Mouse (Mus musculus) embryonic facial prominence, embryonic 10.5 days (tissue): Measurements from ENCODE around the gene Aff2. TPM values are rescaled to one million over a fixed set of nuclear protein-coding genes. Genes with fewer than 3 reads are reported as not detected.

ENCODE experiments used
- DNase-seq: peaks from one replicate; pipeline ENCODE4 v3.0.0-alpha.2; 2017; ENCODE audit warnings: low spot score
- H3K27ac ChIP-seq: fragments of 300-500 bp; sonication (generic); replicated peaks from 2 replicates; pipeline ENCODE4 v1.5.1; 2016; ENCODE audit warnings: mild to moderate bottlenecking
- H3K27me3 ChIP-seq: fragments of 300-500 bp; sonication (generic); replicated peaks from 2 replicates; pipeline ENCODE4 v1.6.1; 2016; ENCODE audit warnings: low read depth, mild to moderate bottlenecking; ENCODE audit not compliant: poor library complexity, severe bottlenecking
- H3K36me3 ChIP-seq: fragments of 300-500 bp; sonication (generic); replicated peaks from 2 replicates; pipeline ENCODE4 v1.6.1; 2016; ENCODE audit warnings: mild to moderate bottlenecking, moderate library complexity
- H3K4me1 ChIP-seq: fragments of 300-500 bp; sonication (generic); 2 replicates; pipeline ENCODE4 v1.6.1; 2016
- H3K4me3 ChIP-seq: fragments of 300-500 bp; sonication (generic); 2 replicates; pipeline ENCODE4 v1.5.1; 2016; ENCODE audit warnings: mild to moderate bottlenecking, moderate library complexity
- H3K9me3 ChIP-seq: fragments of 300-500 bp; sonication (generic); 2 replicates; pipeline ENCODE4 v1.6.1; 2016; ENCODE audit warnings: mild to moderate bottlenecking
- WGBS: fragments of 180-500 bp; shearing (Covaris S2); methylation state at CpG from one replicate; pipeline ENCODE4 v1.1.7; 2016; 5-methylcytosine and 5-hydroxymethylcytosine counted together
- polyA plus RNA-seq: library from polyadenylated mRNA; unstranded; fragments of >200 nt; fragmentation: Nextera tagmentation; extraction: Ambion mirVana; gene quantifications from 2 replicates; pipeline ENCODE4 v1.2.1, GENCODE M21; 2016

The Aff2 gene
- polyA plus RNA-seq, 1 experiment from 2014 or later, result 6.4 TPM

GRCm38 (mm10) chrX:69811798-69812197, 451.7 kb downstream of the Aff2 start:
- H3K4me1 ChIP-seq, result no peaks in the 10 kb centered on the region
- no peaks in the 10 kb centered on the region for H3K27me3 ChIP-seq
- H3K9me3 ChIP-seq, result no peaks in the 10 kb centered on the region
- H3K27ac ChIP-seq, result no peak overlapping the region
- H3K4me3 ChIP-seq, result no peak overlapping the region
- no peaks in the 10 kb centered on the region for H3K36me3 ChIP-seq
- DNase-seq, result no peak
- WGBS, result 91% methylated on average over 4 of the region's 4 CpGs

DNA sequence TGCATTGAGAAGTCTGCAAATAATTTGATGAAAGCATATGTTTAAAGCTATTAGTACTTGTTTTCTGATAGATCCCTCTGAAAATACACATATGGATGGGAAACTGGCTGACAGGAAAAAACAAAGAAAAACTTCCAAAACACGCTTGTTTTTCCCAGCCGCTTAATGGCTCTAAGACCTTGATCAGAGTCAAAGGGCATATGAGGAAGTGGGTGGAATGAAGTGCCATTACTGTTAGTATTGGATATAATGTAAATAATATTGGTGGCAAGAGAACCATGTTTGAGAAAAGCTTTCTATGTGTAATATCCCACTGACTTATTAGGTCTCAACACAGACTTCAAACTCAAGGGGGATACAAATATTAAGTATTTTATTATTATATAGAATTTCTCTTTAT, 455.0 kb downstream of the Aff2 start:
- Histone ChIP-seq H3K36me3 (no peaks in the 10 kb centered on the region), H3K27ac (no peak overlapping the region), H3K4me3 (no peak overlapping the region), H3K4me1 (no peaks in the 10 kb centered on the region), H3K9me3 (no peaks in the 10 kb centered on the region), H3K27me3 (no peaks in the 10 kb centered on the region)
- WGBS, result 72% methylated on average over 2 of the region's 2 CpGs
- DNase-seq, result no peak

DNA sequence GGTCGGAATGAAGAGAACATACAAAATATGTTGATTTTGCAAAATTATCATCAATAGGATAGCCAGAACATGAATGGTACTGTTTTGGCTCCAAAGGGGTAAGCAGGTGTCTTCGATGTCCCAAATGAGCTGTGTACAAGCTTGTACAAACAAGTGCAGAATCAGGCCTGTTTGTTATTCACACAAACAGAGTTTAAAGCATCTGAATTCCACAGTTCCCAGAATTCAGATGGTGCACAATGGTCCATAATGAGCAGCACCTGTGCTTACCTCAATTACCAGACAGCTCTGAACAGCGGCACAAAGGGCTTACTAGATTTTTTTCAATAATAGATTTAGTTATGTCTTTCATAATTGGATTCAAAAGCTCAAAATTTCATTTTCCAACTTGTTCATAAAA, 457.6 kb downstream of the Aff2 start:
- WGBS, result 88% methylated on average over 3 of the region's 3 CpGs
- DNase-seq, result no peak
- Histone ChIP-seq H3K27me3 (no peaks in the 10 kb centered on the region), H3K9me3 (no peaks in the 10 kb centered on the region), H3K4me1 (no peaks in the 10 kb centered on the region), H3K27ac (no peak overlapping the region), H3K4me3 (no peak overlapping the region), H3K36me3 (no peaks in the 10 kb centered on the region)

- Histone ChIP-seq H3K4me1 (no peaks in the 10 kb centered on the region), H3K27me3 (no peaks in the 10 kb centered on the region), H3K9me3 (no peaks in the 10 kb centered on the region), H3K36me3 (no peaks in the 10 kb centered on the region), H3K4me3 (no peak overlapping the region), H3K27ac (no peak overlapping the region)
- WGBS, result 68% methylated on average over 5 of the region's 5 CpGs
- no peak for DNase-seq
Measured at GRCm38 (mm10) chrX:69818188-69818587, 458.1 kb downstream of the Aff2 start.

DNA sequence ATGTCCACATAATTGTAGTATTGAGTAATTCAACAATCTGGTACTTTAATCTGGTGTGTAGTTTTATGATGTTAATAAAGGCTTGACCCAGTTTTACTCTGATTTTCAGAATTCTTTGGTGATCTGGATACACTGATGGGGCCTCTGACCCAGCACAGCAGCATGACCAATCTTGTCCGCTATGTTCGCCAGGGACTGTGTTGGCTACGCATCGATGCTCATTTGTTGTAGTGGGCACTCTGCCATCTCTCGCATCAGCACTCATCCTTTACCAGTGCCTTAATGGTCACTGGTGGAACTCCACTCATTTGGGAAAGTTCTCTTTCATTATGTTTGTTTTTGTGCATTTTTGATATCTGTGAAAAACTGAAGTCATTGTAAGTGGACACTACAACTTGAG, 507.5 kb downstream of the Aff2 start:
- Histone ChIP-seq H3K27me3 (no peaks in the 10 kb centered on the region), H3K4me1 (no peaks in the 10 kb centered on the region), H3K36me3 (no peaks in the 10 kb centered on the region), H3K4me3 (no peak overlapping the region), H3K27ac (no peak overlapping the region), H3K9me3 (no peaks in the 10 kb centered on the region)
- 94% methylated on average over 5 of the region's 5 CpGs for WGBS
- no peak for DNase-seq

DNA sequence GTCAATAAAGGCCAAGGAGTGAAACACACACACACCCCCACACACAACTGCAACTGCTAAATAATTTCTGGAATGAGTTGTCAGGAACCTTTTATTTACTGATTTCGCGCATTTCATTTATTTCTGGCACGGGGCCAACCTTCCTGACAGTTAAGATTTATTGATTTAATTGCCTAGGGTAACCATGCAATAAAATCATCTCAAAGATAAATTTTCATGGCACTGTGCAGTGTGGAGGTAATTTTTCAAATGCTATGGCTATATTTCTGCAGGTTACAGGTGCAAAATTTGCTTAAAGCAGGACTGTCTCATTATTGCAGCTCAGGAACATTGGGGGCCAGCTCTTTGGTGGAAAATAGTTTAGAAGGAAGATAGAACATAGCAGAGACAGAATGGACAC, 531.6 kb downstream of the Aff2 start:
- no peak for DNase-seq
- Histone ChIP-seq H3K27ac (no peak overlapping the region), H3K4me3 (no peak overlapping the region), H3K9me3 (no peaks in the 10 kb centered on the region), H3K36me3 (no peaks in the 10 kb centered on the region), H3K4me1 (no peaks in the 10 kb centered on the region), H3K27me3 (no peaks in the 10 kb centered on the region)
- WGBS, result 85% methylated on average over 3 of the region's 3 CpGs
